Mouse (Mus musculus) bone marrow macrophage, adult 2 months (primary cell): Measurements from ENCODE around the gene Idh3a.

Experiments used
- CTCF ChIP-seq: IDR thresholded peaks from 2 replicates; pipeline ENCODE4 v1.5.1; 2012; ENCODE audit warnings: low read depth, mild to moderate bottlenecking, low read length, moderate library complexity
- POLR2A ChIP-seq: IDR thresholded peaks from 2 replicates; pipeline ENCODE4 v1.6.1; 2012; ENCODE audit warnings: mild to moderate bottlenecking, low read depth, low read length, borderline replicate concordance

DNA sequence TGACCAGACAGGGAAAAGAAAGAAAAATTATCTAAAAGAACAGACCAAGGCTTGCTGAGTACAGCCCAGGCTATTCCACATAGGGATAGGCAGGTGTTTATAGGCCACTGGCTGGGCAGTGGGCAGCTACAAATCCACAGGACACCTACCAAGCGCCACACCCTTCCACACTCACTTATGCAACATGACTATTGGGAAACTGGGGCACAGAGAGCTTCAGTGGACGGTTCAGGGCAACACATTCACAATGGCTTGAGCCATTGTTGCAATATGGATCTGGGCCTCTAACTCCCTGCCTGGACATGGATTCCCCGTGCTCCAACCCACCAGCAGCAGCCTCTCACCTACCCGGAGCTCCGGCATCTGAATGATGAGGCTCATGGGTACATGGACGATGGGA, 36.7 kb upstream of the Idh3a start:
- TF ChIP-seq POLR2A (no peak), CTCF (no peak)
